Mouse (Mus musculus): ENCODE measurements around the gene Bglap. TPM values are rescaled to one million over a fixed set of nuclear protein-coding genes. Genes with fewer than 3 reads are reported as not detected.
"Not testable (repeated sequence)": the region's sequence is repeated elsewhere in the genome, so short reads cannot be mapped to it uniquely, and the experiment has no call there.

Bglap gene
- polyA plus RNA-seq, 1 experiment from 2014 or later, result not detected

DNA sequence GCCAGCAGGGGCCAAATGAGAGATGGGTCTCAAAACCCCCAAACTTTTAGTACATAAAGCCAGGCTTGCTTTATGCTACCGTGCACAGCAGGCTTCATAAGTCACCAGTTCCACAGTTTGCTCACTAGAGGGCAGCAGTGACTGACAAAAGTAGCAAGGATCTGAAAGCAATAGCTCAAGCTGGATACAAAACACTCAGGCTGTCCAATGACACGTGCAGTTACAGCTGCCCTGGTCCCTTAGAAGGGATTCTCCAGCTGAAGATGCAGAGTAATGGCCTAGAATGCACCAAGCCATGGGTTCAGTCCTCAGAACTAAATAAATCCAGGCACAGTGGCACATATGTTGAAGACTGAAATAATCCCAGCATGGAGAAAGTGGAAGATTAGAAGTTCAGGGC, 22.8 kb upstream of the Bglap start:
- no peaks in the 10 kb centered on the region; the same call in 1 of the 2 replicates for H3K36me3 ChIP-seq (ENCODE audit: control insufficient read depth, insufficient read depth, low read length)
- H3K4me2 ChIP-seq (ENCODE audit: low read depth, low read length, severe bottlenecking), result no peak overlapping the region
- 5% methylated on average over 2 of the region's 2 CpGs for WGBS
- no peak overlapping the region for H3K4me3 ChIP-seq (ENCODE audit: low read depth, low read length)
- no peak overlapping the region for H3K9ac ChIP-seq (ENCODE audit: low read length)
- H3K9me3 ChIP-seq (ENCODE audit: control insufficient read depth, low read length), result no peaks in the 10 kb centered on the region
- H3K27ac ChIP-seq (ENCODE audit: low read depth, low read length), result no peak overlapping the region
- DNase-seq (ENCODE audit: low spot score) (peak; percentile 78), ATAC-seq (replicated peaks; ENCODE audit: low FRiP score) (0 out of 2 replicates have a peak, but pooled peaks have one; percentile 8)
- peaks cover 4% of the 10 kb centered on the region; the same call in 1 of the 2 replicates for H3K4me1 ChIP-seq (replicated peaks; ENCODE audit: control insufficient read depth, insufficient read depth, low read length)
- no peaks in the 10 kb centered on the region for H3K27me3 ChIP-seq (ENCODE audit: control insufficient read depth, insufficient read depth, low read length)

DNA sequence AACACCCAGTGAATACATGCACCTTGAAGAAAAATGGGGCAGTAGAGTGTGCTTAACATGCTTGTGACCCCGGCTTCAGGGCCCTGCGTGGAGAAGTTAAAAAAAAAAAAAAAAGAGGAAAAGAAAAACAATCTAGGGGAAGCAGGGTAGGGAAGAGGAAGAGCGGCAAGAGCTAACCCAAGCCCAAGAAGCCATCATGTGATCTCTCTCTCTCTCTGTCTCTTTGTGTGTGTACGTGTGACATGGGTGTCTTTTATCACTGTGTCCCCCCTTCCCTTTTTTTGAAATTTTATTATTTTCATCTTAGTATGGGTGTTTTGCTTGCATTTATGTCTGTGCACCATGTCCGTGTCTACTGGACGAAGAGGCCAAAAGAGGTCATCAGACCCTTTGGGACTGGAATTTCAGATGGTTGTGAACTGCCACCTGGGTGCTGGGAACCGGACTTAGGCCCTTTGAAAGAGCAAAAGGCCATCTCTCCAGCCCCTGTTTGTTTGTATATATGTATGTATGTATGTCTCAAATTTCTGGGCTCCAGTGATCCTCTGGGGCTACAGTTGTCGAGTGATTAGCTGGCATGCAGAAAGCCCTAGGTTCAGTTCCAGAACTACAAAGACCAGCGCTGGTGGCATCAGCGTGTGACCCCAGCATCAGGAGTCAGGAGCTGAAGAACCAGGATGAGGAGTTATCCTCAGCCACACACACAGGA, 19.4 kb upstream of the Bglap start:
- DNase-seq (ENCODE audit: low spot score) (no peak), ATAC-seq (replicated peaks; ENCODE audit: low FRiP score) (no peak)
- H3K9me3 ChIP-seq (ENCODE audit: control insufficient read depth, low read length), result no peaks in the 10 kb centered on the region
- no peaks in the 10 kb centered on the region; the same call in 1 of the 2 replicates for H3K4me1 ChIP-seq (replicated peaks; ENCODE audit: control insufficient read depth, insufficient read depth, low read length)
- H3K4me3 ChIP-seq (ENCODE audit: low read depth, low read length), result no peak overlapping the region
- no peaks in the 10 kb centered on the region for H3K27me3 ChIP-seq (ENCODE audit: control insufficient read depth, insufficient read depth, low read length)
- no peak overlapping the region for H3K27ac ChIP-seq (ENCODE audit: low read depth, low read length)
- no peaks in the 10 kb centered on the region; the same call in 1 of the 2 replicates for H3K36me3 ChIP-seq (ENCODE audit: control insufficient read depth, insufficient read depth, low read length)
- 96% methylated on average over 10 of the region's 10 CpGs for WGBS
- H3K4me2 ChIP-seq (ENCODE audit: low read depth, low read length, severe bottlenecking), result no peak overlapping the region
- H3K9ac ChIP-seq (ENCODE audit: low read length), result no peak overlapping the region

DNA sequence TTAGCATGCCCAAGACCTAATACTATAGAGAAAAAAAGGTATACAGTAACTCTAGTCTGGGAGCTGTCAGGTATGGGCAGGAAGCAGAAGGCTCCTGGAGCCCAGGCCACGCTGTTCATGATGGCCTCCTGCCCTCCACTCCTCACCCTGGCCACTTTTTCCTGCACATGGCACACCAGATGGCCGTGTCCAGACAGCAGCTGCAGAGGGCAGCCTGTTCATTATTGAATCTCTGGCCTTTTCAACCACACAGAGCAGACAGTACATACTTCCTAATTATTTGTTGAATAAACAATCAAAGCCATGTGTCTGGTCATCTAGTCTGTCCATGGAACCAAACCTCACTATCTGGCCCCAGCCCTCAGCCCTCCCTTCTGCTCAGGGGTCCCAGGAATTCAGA, 14.4 kb upstream of the Bglap start:
- 72% methylated on average over 2 of the region's 2 CpGs for WGBS
- Histone ChIP-seq H3K4me1 (replicated peaks; ENCODE audit: control insufficient read depth, insufficient read depth, low read length) (no peaks in the 10 kb centered on the region), H3K9me3 (ENCODE audit: control insufficient read depth, low read length) (no peaks in the 10 kb centered on the region), H3K9ac (ENCODE audit: low read length) (no peak overlapping the region), H3K27me3 (ENCODE audit: control insufficient read depth, insufficient read depth, low read length) (no peaks in the 10 kb centered on the region), H3K27ac (ENCODE audit: low read depth, low read length) (no peak overlapping the region), H3K36me3 (ENCODE audit: control insufficient read depth, insufficient read depth, low read length) (no peaks in the 10 kb centered on the region; the same call in 1 of the 2 replicates), H3K4me2 (ENCODE audit: low read depth, low read length, severe bottlenecking) (no peak overlapping the region), H3K4me3 (ENCODE audit: low read depth, low read length) (no peak overlapping the region)
- DNase-seq (ENCODE audit: low spot score) (no peak), ATAC-seq (replicated peaks; ENCODE audit: low FRiP score) (no peak)

DNA sequence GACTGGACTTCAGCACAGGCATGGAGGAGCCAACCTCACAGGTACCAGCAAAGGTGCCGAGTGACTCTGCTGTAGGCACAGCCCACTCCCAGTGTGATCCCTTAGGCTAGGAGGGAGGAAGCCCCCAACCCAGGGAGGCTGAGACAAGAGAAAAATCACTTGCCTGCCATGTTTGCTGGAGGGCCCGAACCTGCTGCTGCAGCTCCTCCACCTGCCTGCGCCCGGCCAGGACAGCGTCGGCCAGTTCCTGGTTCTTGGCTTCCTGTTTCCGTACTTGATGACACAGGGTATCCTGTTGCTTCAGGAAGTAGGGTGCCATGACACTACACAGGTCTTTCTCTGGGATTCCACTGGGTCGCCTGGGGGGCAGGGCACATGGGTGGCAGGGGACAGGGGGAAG, 11.5 kb upstream of the Bglap start:
- Histone ChIP-seq H3K27ac (ENCODE audit: low read depth, low read length) (no peak overlapping the region), H3K9ac (ENCODE audit: low read length) (no peak overlapping the region), H3K4me3 (ENCODE audit: low read depth, low read length) (no peak overlapping the region), H3K9me3 (ENCODE audit: control insufficient read depth, low read length) (no peaks in the 10 kb centered on the region), H3K4me2 (ENCODE audit: low read depth, low read length, severe bottlenecking) (no peak overlapping the region), H3K36me3 (ENCODE audit: control insufficient read depth, insufficient read depth, low read length) (no peaks in the 10 kb centered on the region; the same call in 1 of the 2 replicates), H3K27me3 (ENCODE audit: control insufficient read depth, insufficient read depth, low read length) (no peaks in the 10 kb centered on the region), H3K4me1 (replicated peaks; ENCODE audit: control insufficient read depth, insufficient read depth, low read length) (no peaks in the 10 kb centered on the region)
- WGBS, result 92% methylated on average over 8 of the region's 8 CpGs
- no peak for DNase-seq (ENCODE audit: low spot score)
- ATAC-seq (replicated peaks; ENCODE audit: low FRiP score), result no peak

DNA sequence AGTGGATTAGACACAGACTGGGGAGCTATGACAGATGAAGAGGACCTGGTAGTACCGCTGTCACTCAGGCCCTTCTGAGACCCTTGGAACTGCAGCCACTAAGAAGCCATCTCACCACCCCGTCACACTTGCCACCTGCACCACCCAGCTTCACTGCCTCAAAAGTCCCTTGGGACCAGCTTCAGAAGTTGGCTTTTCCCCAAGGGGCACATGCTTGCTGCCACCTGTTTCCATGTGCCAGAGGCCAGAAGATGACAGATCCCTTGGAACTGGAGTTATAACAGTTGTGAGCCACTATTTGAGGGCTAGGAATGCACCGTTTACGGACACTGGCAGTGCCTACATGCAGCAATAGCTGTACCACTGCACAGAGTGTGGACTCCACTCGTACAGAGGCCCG, 11.0 kb upstream of the Bglap start:
- ATAC-seq (replicated peaks; ENCODE audit: low FRiP score), result no peak
- no peaks in the 10 kb centered on the region; the same call in 1 of the 2 replicates for H3K36me3 ChIP-seq (ENCODE audit: control insufficient read depth, insufficient read depth, low read length)
- 92% methylated on average over 6 of the region's 6 CpGs for WGBS

DNA sequence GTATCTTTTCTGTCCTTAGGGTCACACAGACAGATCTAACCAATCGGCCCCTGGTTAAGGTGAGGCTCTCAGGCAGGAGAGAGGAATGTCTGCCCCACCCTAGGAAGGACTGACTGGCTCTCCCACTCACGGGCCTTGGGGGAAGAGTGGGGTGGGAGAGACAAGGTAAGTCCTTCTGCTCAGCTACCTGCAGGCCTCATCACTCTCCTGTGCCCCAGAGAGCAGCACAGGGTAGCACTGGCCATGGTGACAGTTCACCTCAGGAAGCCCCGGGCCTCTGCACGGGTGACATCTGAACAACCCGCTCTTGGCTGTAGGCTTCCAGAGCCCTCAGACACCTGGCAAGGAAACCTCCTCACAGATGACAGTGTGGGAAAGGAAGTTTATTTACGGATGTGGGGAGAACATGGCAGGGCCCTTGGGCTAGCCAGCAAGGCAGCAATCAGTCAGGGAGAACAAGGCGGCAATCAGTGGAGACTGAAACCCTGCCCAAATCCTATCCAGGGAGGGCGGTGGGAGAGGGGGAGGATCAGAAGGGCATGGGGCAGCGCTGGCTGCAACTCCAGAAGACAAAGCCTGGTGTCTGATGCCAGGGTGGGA, 9.6 kb upstream of the Bglap start:
- no peaks in the 10 kb centered on the region; the same call in 1 of the 2 replicates for H3K36me3 ChIP-seq (ENCODE audit: control insufficient read depth, insufficient read depth, low read length)
- H3K27ac ChIP-seq (ENCODE audit: low read depth, low read length), result no peak overlapping the region
- no peaks in the 10 kb centered on the region for H3K4me1 ChIP-seq (replicated peaks; ENCODE audit: control insufficient read depth, insufficient read depth, low read length)
- no peak overlapping the region for H3K4me3 ChIP-seq (ENCODE audit: low read depth, low read length)
- H3K27me3 ChIP-seq (ENCODE audit: control insufficient read depth, insufficient read depth, low read length), result no peaks in the 10 kb centered on the region
- no peaks in the 10 kb centered on the region for H3K9me3 ChIP-seq (ENCODE audit: control insufficient read depth, low read length)
- ATAC-seq (replicated peaks; ENCODE audit: low FRiP score), result no peak
- no peak for DNase-seq (ENCODE audit: low spot score)
- WGBS, result 91% methylated on average over 9 of the region's 9 CpGs
- no peak overlapping the region for H3K9ac ChIP-seq (ENCODE audit: low read length)
- no peak overlapping the region for H3K4me2 ChIP-seq (ENCODE audit: low read depth, low read length, severe bottlenecking)

More for the DNA sequence above, 11.0 kb upstream of the Bglap start:
- no peak overlapping the region for H3K27ac ChIP-seq (ENCODE audit: low read depth, low read length)
- no peak for DNase-seq (ENCODE audit: low spot score)
- no peak overlapping the region for H3K4me2 ChIP-seq (ENCODE audit: low read depth, low read length, severe bottlenecking)
- H3K9me3 ChIP-seq (ENCODE audit: control insufficient read depth, low read length), result no peaks in the 10 kb centered on the region
- no peaks in the 10 kb centered on the region for H3K27me3 ChIP-seq (ENCODE audit: control insufficient read depth, insufficient read depth, low read length)
- H3K9ac ChIP-seq (ENCODE audit: low read length), result no peak overlapping the region
- H3K4me3 ChIP-seq (ENCODE audit: low read depth, low read length), result no peak overlapping the region
- H3K4me1 ChIP-seq (replicated peaks; ENCODE audit: control insufficient read depth, insufficient read depth, low read length), result no peaks in the 10 kb centered on the region

DNA sequence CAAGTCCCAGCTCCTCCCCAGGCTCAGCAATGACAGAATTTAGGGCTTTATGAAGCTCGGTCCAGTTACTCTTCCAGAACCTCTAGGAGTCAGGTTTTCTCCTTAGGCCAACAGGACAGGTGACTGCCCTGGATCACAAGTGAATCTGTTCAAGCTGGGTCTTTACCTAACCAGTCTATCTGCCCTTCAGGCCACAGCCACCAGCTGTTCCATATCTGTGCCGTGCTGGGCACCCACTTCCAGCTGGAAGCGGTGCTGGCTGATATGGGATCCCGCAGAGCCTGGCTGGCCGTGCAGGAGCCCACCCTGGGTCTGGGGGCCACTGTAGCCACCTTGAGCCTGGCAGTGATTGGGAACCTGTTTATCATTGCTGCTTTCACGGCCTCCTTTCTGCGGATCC, 1.9 kb downstream of the Bglap start:
- not testable (repeated sequence) for DNase-seq (ENCODE audit: low spot score); H3K27me3 ChIP-seq (ENCODE audit: control insufficient read depth, insufficient read depth, low read length); H3K9me3 ChIP-seq (ENCODE audit: control insufficient read depth, low read length); H3K4me1 ChIP-seq (replicated peaks; ENCODE audit: control insufficient read depth, insufficient read depth, low read length); H3K27ac ChIP-seq (ENCODE audit: low read depth, low read length); H3K36me3 ChIP-seq (ENCODE audit: control insufficient read depth, insufficient read depth, low read length); H3K4me2 ChIP-seq (ENCODE audit: low read depth, low read length, severe bottlenecking); H3K9ac ChIP-seq (ENCODE audit: low read length); H3K4me3 ChIP-seq (ENCODE audit: low read depth, low read length)
- 17% methylated on average over 1 of the region's 7 CpGs for whole genome bisulfite sequencing
- peak; percentile 27; the same call in 1 of the 2 replicates for ATAC-seq (replicated peaks; ENCODE audit: low FRiP score)

DNA sequence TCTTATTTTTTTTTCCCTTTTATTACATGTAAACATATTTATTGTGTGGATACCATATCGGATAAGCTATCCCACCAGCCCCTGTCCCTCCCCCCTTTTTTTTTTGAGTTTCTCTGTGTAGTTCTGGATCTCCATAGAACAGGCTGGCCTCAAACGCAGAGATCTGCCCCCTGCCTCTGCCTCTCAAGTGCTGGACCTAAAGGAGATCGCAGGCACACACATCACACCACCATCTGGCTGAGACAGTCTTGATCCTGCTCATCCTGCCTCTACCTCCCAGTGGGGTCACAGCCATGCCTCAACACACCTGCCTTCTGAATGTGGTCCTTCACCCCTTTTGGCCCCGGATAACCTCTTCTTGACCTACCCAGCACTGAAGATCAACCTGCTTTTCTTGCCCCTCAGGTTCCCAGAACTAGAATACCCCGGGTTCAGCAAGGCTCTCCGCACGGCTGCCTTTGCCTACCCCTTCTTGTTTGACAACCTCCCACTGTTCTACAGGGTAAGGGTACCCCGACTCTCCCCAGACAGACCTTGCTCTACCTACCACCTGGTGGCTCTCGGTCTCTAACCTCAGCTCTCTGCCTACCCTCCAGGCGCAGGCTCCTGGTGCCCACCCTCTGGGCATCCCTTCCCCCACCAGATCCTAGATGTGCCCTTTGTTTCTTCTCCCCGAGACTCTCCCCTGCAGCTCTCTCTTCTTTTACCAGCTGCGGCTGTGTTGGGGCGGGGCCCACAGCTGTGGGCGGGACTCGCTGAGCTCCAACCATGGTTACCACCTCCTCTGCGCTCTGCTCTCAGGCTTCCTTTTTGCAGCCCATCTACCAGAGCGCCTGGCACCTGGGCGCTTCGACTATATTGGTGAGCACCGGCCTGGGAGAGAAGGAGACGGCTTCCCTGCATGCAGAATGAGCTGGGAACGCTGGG, 2.6 kb downstream of the Bglap start:
- WGBS, result 5% methylated on average over 20 of the region's 22 CpGs
- H3K27ac ChIP-seq (ENCODE audit: low read depth, low read length), result peak overlapping the region; percentile 31; the same call in 1 of the 2 replicates

More for the DNA sequence above, 2.6 kb downstream of the Bglap start:
- H3K4me1 ChIP-seq (replicated peaks; ENCODE audit: control insufficient read depth, insufficient read depth, low read length); H3K36me3 ChIP-seq (ENCODE audit: control insufficient read depth, insufficient read depth, low read length); H3K9me3 ChIP-seq (ENCODE audit: control insufficient read depth, low read length); H3K27me3 ChIP-seq (ENCODE audit: control insufficient read depth, insufficient read depth, low read length): not testable (repeated sequence)
- DNase-seq (ENCODE audit: low spot score), result peak; percentile 81
- peak; percentile 92 for ATAC-seq (replicated peaks; ENCODE audit: low FRiP score)
- H3K4me3 ChIP-seq (ENCODE audit: low read depth, low read length), result 0 out of 2 replicates have a peak overlapping the region, but pooled peaks have one; percentile 12
- H3K4me2 ChIP-seq (ENCODE audit: low read depth, low read length, severe bottlenecking), result peak overlapping the region; percentile 47
- peak overlapping the region; percentile 43; the same call in 1 of the 2 replicates for H3K9ac ChIP-seq (ENCODE audit: low read length)

Data from forebrain, embryonic 11.5 days (tissue).